Mouse (Mus musculus): ENCODE measurements at regions not wholly inside any gene's neighbourhood (a gene's known extent, or its start where the extent isn't known, plus 50 kb on each side); places are given as distances from the start of the nearest gene placed in this dataset.
"Not testable (repeated sequence)": the region's sequence is repeated elsewhere in the genome, so short reads cannot be mapped to it uniquely, and the experiment has no call there.

DNA sequence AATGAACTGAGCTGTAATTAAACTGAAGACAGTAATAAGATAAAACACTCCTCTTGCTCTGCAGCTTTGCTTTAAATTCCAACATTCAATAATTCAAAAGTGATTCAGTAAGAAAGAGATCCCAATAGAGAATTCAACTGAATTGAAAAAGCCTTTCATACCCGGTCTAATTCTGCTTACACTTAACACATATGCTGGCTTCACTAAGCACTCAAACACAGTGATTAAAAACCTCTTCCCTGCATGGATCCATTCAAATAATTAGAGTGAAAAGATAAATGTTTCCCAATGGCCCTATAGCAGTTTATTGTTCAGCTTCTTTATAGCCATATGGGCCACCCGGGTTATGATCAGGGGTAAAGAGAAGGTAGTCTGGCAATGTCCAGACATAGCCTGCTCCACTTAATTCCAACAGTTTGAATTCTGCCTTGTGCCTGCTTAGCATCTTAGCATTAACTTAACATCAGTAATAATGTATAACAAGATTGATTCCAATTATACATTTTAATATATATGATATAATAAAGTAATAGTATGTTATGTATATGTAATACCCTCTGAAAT is 659.9 kb upstream of the Kcnd2 start:
- no peak for DNase-seq

DNA sequence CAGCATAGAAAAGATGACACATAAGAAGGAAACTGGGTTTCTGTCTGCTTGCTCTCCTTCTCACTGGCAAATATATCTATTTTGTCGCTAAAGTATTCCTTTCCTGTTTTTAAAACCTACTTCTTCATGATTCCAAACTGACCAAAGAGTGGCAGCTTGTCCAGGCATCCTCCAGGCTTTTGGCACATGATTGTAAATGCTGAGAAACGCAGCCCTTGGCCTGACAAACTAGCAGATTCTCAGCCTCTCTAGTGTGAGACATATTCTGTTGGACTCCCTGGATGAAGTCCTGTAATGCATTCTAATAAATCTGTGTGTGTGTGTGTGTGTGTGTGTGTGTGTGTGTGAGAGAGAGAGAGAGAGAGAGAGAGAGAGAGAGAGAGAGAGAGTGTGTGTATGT is 642.7 kb upstream of the Kcnd2 start:
- no peak for DNase-seq

DNA sequence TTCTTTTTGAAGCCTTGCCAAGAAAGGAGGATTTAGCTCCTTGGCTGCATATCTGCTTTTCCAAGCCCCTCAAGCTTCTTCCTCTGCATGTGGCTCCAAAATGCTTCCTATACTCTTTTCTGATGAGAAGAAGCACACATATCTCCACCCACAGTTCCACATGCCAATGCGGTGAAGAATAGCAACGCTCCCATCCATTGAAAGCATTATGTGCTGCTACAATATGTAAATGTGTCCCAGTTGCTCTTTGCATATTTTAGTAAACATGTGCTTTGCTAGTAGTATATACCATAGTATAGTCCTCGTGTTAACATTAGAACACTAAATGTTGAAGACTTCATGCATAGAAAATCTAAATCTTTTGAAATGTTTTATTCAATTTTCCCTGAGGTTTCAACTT is 640.6 kb upstream of the Kcnd2 start:
- no peak for DNase-seq

DNA sequence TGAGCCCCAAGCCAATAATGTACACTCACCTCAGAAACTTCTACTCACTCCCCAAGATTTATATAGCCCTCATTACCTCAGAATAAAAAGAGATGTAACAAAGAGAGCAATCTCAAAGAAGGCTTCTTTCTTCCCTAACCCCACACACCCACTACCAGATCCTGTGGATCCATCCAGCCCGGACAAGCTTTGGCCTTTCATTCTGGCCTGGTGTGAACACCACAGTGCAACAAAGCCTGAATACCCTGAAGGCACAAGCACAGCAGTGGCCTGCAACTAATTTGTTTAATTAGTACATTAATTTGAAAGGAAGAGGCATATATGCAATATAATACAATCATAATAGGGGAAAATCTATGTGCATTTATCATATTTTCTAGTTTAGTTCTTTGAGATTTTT is 616.5 kb upstream of the Kcnd2 start:
- DNase-seq: no peak

- DNase-seq: peak; percentile 13
Measured at GRCm38 (mm10) chr6:20604170-20604569, 611.1 kb upstream of the Kcnd2 start.

GRCm38 (mm10) chr6:20620476-20620875 is 594.8 kb upstream of the Kcnd2 start:
- no peak for DNase-seq

- no peak for DNase-seq
Measured at GRCm38 (mm10) chr6:20626382-20626781, 588.9 kb upstream of the Kcnd2 start.

DNA sequence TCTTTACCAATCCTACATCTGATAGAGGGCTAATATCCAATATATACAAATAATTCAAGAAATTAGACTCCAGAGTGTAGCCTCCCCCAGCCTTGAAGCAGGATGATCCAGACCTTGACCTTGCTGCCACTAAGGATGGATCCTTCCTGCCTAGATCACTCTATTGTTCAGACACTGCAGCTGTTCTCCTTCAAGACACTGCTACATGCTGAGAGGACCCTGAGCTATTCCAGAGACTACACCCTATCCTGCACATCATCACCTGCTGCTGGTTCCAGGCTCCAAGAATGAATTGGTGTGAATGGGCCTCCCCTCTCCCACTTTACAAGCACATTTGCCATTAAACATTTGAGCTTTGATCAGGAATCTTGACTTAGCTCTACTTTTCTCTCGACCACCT is 588.2 kb upstream of the Kcnd2 start:
- DNase-seq: no peak

DNA sequence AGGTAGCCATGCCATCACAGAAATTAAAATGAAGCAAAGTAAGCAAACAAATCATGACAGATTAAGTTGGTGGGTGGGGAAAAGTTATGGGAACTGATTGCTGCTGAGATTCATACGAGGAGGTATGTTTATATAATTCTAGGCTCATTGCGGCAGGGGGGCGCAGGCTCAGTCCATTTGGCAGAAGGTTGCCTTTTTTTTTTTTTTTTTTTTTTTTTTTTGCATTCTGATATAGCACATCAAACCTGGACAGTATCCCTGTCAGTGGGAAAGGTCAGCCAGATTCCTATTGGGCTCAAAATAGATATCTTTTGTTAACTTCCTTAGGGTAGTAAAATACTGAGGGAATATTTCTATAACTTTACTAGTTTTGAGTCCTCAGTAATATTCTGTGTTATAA is 575.0 kb upstream of the Kcnd2 start:
- no peak for DNase-seq

DNA sequence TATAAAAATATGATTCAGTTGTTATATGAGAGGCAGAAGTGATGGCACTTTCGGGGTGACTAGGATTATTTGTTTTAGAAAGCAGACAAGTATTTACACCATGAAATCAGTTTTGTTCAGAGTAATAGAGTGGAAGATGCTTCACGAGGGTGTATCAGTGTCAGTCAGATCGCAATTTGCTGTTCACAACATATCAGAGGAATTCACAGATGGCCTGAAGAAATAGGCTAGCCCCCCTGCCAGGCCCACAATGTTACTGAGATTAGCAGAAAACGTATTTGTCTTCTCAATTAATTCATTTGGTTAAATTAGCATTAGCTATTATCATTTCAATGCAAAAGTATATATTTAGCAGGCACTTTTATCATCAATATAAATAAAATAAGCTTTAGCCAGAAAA is 573.9 kb upstream of the Kcnd2 start:
- DNase-seq: no peak

- no peak for DNase-seq
Measured at GRCm38 (mm10) chr6:20641851-20642250, 573.5 kb upstream of the Kcnd2 start.

- no peak for DNase-seq
Measured at GRCm38 (mm10) chr6:20657042-20657441, 558.3 kb upstream of the Kcnd2 start.

GRCm38 (mm10) chr6:20673219-20673618 is 542.1 kb upstream of the Kcnd2 start:
- DNase-seq: no peak

- DNase-seq: not testable (repeated sequence)
Measured at GRCm38 (mm10) chr6:20686447-20687238, 528.7 kb upstream of the Kcnd2 start.

DNA sequence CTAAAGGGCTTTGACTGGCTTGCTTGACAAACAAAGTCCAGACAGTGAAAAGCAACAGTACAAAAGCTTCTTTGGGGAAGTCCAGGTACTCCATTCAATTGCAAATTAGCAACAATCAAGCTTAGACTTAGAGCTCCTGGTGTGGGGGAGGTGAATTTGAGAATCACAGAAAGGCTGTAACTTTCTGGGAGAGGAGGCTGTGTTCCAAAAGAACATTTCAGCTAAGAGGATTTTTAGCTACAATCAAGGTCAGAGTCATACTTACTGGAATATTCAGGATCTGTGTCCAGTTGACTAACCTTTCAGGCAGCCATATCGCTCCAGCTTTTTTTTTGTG is 528.1 kb upstream of the Kcnd2 start:
- DNase-seq: not testable (repeated sequence)

DNA sequence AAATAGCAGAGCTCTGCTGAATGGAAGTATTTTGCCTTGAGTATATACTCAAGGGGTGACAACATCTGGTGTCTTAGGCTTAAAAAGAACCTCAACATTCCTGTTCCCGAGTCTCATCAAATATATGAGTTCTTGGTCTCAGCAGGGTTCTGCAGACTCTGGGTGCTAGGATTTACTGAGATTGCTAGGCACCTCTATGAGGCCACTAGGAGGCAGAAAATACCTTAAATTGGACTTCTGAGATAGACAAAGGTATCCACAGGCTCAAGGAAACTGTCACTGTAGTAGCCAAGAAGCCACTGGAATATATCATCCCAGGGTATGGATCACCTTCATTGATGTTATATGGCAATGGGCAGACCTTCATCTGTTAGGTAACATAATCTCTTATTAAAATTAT is 489.4 kb upstream of the Kcnd2 start:
- no peak for DNase-seq

DNA sequence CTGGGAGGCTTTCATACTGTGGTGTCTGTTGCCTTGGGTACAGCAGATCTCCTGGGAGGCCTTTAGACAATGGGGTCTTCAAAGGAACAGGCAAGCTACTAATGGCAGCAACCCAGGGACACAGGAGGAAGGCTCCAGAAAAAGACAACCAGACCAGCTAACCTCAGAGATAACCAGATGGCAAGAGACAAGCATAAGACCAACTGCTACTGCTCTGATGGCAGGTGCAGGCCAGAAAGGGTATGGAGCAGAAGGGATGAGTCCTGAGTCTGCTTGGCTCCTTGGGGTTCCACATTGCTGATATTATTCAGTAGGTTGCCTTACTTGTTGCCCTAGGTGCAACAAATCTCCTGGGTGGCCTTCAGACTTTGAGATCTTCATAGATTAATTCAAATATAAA is 476.2 kb upstream of the Kcnd2 start:
- no peak for DNase-seq

DNA sequence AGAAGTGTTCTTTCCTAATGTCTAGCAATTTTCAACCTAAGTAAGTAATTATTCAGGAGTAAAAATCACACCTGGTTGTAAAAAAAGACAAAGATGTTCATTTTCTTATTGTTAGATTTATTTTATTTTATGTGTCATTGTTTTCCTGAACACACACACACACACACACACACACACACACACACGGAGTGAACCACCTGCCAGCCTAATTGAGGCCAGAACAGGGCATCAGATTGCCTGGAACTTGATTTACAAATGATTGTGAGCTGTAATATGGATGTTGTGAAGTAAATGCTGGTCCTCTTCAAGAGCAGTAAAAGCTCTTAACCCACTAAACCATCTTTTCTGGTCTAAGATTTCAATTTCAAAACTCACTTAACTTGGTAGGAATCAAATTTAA is 474.9 kb upstream of the Kcnd2 start:
- no peak for DNase-seq

DNA sequence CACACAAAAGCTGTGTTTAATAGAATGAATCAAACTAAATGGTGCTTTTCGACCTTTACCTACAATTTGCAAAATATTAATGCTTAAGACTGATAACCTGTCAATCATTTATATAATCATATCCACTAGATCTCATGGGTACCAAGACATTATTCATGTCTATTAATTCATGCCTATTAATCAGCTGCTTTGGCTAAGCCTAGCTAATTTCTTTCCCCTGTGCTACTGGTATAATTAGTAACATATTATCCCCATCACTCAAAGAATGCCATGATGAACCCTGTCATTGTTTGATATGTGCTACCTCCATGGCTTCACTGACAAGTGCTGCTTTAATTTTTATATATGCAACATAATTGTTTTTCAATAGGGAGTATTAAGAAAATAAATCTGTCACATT is 474.1 kb upstream of the Kcnd2 start:
- DNase-seq: no peak

DNA sequence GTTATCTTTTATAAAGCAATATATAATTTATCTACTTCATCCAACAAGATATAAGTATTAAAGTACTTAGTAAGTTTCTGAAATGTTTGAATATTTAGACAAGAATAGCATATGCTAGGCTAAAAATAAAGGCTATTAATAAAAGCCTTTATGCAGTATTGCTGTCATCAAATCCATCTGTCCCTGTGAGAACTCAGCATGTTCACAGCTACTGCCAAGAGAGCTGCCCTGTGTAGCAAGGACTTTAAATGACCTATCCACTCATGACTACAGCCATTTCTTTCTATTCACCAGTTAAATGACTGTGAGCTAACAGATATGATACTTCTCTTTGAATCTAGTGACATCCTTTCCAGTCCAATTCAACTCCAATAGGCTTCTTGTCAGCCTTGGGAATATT is 458.1 kb upstream of the Kcnd2 start:
- no peak for DNase-seq

DNA sequence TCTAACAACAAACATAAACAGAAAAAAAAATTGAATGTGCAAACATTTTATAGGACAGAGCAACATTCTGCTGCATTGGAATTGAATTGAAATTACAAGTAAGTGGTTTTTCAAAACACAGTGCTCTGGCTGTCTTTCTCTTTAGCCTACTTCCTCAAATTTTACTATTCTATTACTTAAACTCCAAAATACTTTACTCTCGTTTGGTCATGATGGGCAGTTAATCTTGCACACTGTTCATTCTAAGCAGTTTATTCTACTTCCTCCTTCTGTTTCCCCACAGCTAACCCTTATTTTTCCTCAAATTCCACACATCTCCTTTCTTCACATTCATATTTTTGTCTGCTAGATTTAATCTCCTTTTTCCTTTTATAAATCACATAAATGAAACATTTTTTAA is 454.0 kb upstream of the Kcnd2 start:
- no peak for DNase-seq

- DNase-seq: no peak
Measured at GRCm38 (mm10) chr6:20775872-20776271, 439.4 kb upstream of the Kcnd2 start.

Data from adrenal gland, adult 8-10 months (tissue).